8 mouse cellular contexts compared by ENCODE assay signal in genomic region chr8:95000684-95001083, GRCm38 (mm10). TPM values are rescaled to one million over a fixed set of nuclear protein-coding genes. Genes with fewer than 3 reads are reported as not detected.
DNase-seq lines count a peak whose midpoint lies in the region; ATAC-seq and TF ChIP-seq lines count a peak whose summit lies in the region.
"Had no signal": no experiment of that assay in that cellular context is flagged by ENCODE, and none has a peak within 500 bp of the region (broad histone marks: within the 10 kb centered on the region; RNA-seq: fewer than 3 reads in every experiment).

No protein-coding gene starts in this region.

- no peak for TF ChIP-seq CTCF in MEL (IDR thresholded peaks at IDR 0.05 in 2 of 3, conservative IDR thresholded peaks at IDR 0.05 in 1 of 3; ENCODE audit: control insufficient read depth in 1 of 3, insufficient read depth in 1 of 3, low read depth in 2 of 3, low read length in 3 of 3, poor library complexity in 1 of 3, severe bottlenecking in 1 of 3)
- no peak for TF ChIP-seq CTCF in gastrocnemius, adult 2 months (IDR thresholded peaks at IDR 0.05)
- TF ChIP-seq CTCF in liver, postnatal 0 days (IDR thresholded peaks at IDR 0.05; ENCODE audit: low read depth), result no peak

- peaks cover 4 to 20% of the 10 kb centered on the region in 2 experiments; a peak in 3 of 4 replicates for H3K4me1 ChIP-seq in MEL (ENCODE audit: control insufficient read depth in 1 of 2, insufficient read depth in 2 of 2, low read length in 2 of 2)
- H3K4me1 ChIP-seq in liver, postnatal 0 days (ENCODE audit: insufficient read depth), result peaks cover 34% of the 10 kb centered on the region
- peaks cover 68% of the 10 kb centered on the region for H3K4me1 ChIP-seq in neural tube, embryonic 13.5 days (replicated peaks)

- no peak for TF ChIP-seq POLR2A in MEL (IDR thresholded peaks at IDR 0.05; ENCODE audit: control insufficient read depth in 1 of 2, insufficient read depth in 1 of 2, low read depth in 1 of 2, low read length in 2 of 2, poor library complexity in 1 of 2)

- H3K4me2 ChIP-seq in liver, postnatal 0 days (ENCODE audit: low read depth, low read length), result no peak overlapping the region
- H3K4me2 ChIP-seq in neural tube, embryonic 13.5 days, result peak overlapping the region; percentile 79
- H3K4me2 ChIP-seq: limb, embryonic 12.5 days had no signal

- no peaks in the 10 kb centered on the region for H3K79me2 ChIP-seq in MEL (ENCODE audit: control insufficient read depth, insufficient read depth, low read length, poor library complexity)

- no peak overlapping the region for H3K9ac ChIP-seq in MEL (ENCODE audit: control insufficient read depth, low read depth, low read length, poor library complexity, severe bottlenecking)
- H3K9ac ChIP-seq in liver, postnatal 0 days (replicated peaks), result no peak overlapping the region
- peak overlapping the region; percentile 97 for H3K9ac ChIP-seq in neural tube, embryonic 13.5 days
- H3K9ac ChIP-seq: limb, embryonic 12.5 days had no signal

- no peak overlapping the region for H3K4me3 ChIP-seq in MEL (ENCODE audit: control insufficient read depth in 1 of 2, insufficient read depth in 1 of 2, low read depth in 2 of 2, low read length in 2 of 2)
- H3K4me3 ChIP-seq in gastrocnemius, adult 2 months, result peak overlapping the region; percentile 50
- no peak overlapping the region for H3K4me3 ChIP-seq in liver, postnatal 0 days (ENCODE audit: low read depth, low read length)
- H3K4me3 ChIP-seq in neural tube, embryonic 13.5 days, result peak overlapping the region; percentile 62
- H3K4me3 ChIP-seq: limb, embryonic 12.5 days had no signal

- no peak overlapping the region for H3K27ac ChIP-seq in MEL (ENCODE audit: control insufficient read depth, low read depth, low read length)
- peak overlapping the region; percentile 92 for H3K27ac ChIP-seq in gastrocnemius, adult 2 months
- H3K27ac ChIP-seq in liver, postnatal 0 days (ENCODE audit: low read depth), result peak overlapping the region; percentile 55
- H3K27ac ChIP-seq in neural tube, embryonic 13.5 days (replicated peaks), result peak overlapping the region; percentile 98
- H3K27ac ChIP-seq: limb, embryonic 12.5 days had no signal

- DNase-seq in MEL (ENCODE audit: low read depth, low spot score), result peak; percentile 76
- peak; percentile 72 for DNase-seq in adrenal gland, postnatal 10 days
- DNase-seq in gastrocnemius, adult 2 months, result peak; percentile 42
- DNase-seq in induced T-regulatory cell, adult 2 months (ENCODE audit: low read depth), result peak; percentile 80
- DNase-seq in liver, postnatal 0 days, result peak; percentile 74
- DNase-seq in left cerebral cortex, adult 18-20 months (ENCODE audit: low spot score in 2 of 2), result no peak

- intact Hi-C loops in gastrocnemius, adult 2 months (cut with DNase I), result loop anchor here (1.0 kb wide), 1 partner anchor 50 kb away; no protein-coding TSS in a partner anchor

- peak; percentile 37 for ATAC-seq in liver, postnatal 0 days
- peak; percentile 33 for ATAC-seq in neural tube, embryonic 13.5 days (ENCODE audit: low read depth)

- H3K9me3 ChIP-seq in MEL (replicated peaks; ENCODE audit: insufficient read depth, low read length), result no peaks in the 10 kb centered on the region
- no peaks in the 10 kb centered on the region for H3K9me3 ChIP-seq in liver, postnatal 0 days (ENCODE audit: low read length)
- H3K9me3 ChIP-seq in neural tube, embryonic 13.5 days, result no peaks in the 10 kb centered on the region
- H3K9me3 ChIP-seq: limb, embryonic 12.5 days had no signal

- no peaks in the 10 kb centered on the region for H3K27me3 ChIP-seq in MEL (ENCODE audit: control insufficient read depth in 1 of 2, insufficient read depth in 2 of 2, low read length in 2 of 2)
- H3K27me3 ChIP-seq in liver, postnatal 0 days (ENCODE audit: insufficient read depth, low read length), result no peaks in the 10 kb centered on the region
- H3K27me3 ChIP-seq in neural tube, embryonic 13.5 days, result no peaks in the 10 kb centered on the region
- H3K27me3 ChIP-seq: limb, embryonic 12.5 days had no signal

- TF ChIP-seq RAD21 in MEL (IDR thresholded peaks at IDR 0.05; ENCODE audit: low read depth, low read length), result no peak

- H3K36me3 ChIP-seq in MEL (ENCODE audit: control insufficient read depth in 1 of 2, insufficient read depth in 2 of 2, low read length in 2 of 2), result peaks cover 0 to 2% of the 10 kb centered on the region in 2 experiments; a peak in 1 of 4 replicates
- H3K36me3 ChIP-seq in liver, postnatal 0 days (replicated peaks; ENCODE audit: insufficient read depth, low read length), result peaks cover 21% of the 10 kb centered on the region
- peaks cover 34% of the 10 kb centered on the region for H3K36me3 ChIP-seq in neural tube, embryonic 13.5 days
- H3K36me3 ChIP-seq: limb, embryonic 12.5 days had no signal

- 15% methylated on average over 5 of the region's 5 CpGs for WGBS in liver, postnatal 0 days (ENCODE audit: insufficient replicate concordance)
- WGBS in neural tube, embryonic 13.5 days, result 10% methylated on average over 5 of the region's 5 CpGs

- TF ChIP-seq EP300 in MEL (IDR thresholded peaks at IDR 0.05; ENCODE audit: low read depth in 1 of 2, low read length in 2 of 2), result no peak
- TF ChIP-seq EP300 in liver, postnatal 0 days (IDR thresholded peaks at IDR 0.05; ENCODE audit: low read depth), result no peak

TF ChIP-seq in MEL, 35 proteins besides CTCF, POLR2A, EP300 and RAD21:
- TF ChIP-seq MEF2A (IDR thresholded peaks at IDR 0.05; ENCODE audit: extremely low read depth, insufficient replicate concordance, low read depth, low read length, poor library complexity, severe bottlenecking) (no peak), SMC3 (IDR thresholded peaks at IDR 0.05; ENCODE audit: low read depth, low read length) (0 out of 2 replicates have a peak, but pooled peaks have one; percentile 10)

RNA-seq across cellular contexts. Expression of gene Adgrg3, which starts 16.8 kb away (rescaled TPM):
- total RNA-seq in MEL (2012; rRNA removed), result not detected in 2 replicates
- under 1 TPM in 1 of 2 experiments, not detected in 1; 0.08 TPM for polyA plus RNA-seq in MEL (2012; ENCODE audit: insufficient read depth in 1 of 2, insufficient read length in 2 of 2, low read depth in 1 of 2, low replicate concordance in 2 of 2, missing spikeins in 1 of 2)
- 1 to 10 TPM; 4.0 to 4.5 TPM for total RNA-seq in adrenal gland, postnatal 10 days (2021)
- total RNA-seq in gastrocnemius, adult 2 months (2021), result under 1 TPM; 0.28 to 0.43 TPM
- polyA plus RNA-seq in liver, postnatal 0 days (2015; fragmentation: Nextera tagmentation; extraction: Ambion mirVana), result 8.9 and 9.6 TPM in 2 replicates
- 1.4 and 1.5 TPM in 2 replicates for polyA plus RNA-seq in neural tube, embryonic 13.5 days (2015; fragmentation: Nextera tagmentation; extraction: Ambion mirVana)
- total RNA-seq in left cerebral cortex, adult 18-20 months (2021), result under 1 TPM; 0.30 to 0.87 TPM

RNA-seq across cellular contexts. Expression of gene Adgrg1, which starts 26.1 kb away (rescaled TPM):
- total RNA-seq in MEL (2012; rRNA removed), result 4.2 and 7.2 TPM in 2 replicates
- polyA plus RNA-seq in MEL (2012; ENCODE audit: insufficient read depth in 1 of 2, insufficient read length in 2 of 2, low read depth in 1 of 2, low replicate concordance in 2 of 2, missing spikeins in 1 of 2), result 10 to 100 TPM in 1 of 2 experiments, not detected in 1; 33.2 TPM
- 10 to 100 TPM; 35.9 to 48.9 TPM for total RNA-seq in adrenal gland, postnatal 10 days (2021)
- 10 to 100 TPM; 20.7 to 27.4 TPM for total RNA-seq in gastrocnemius, adult 2 months (2021)
- polyA plus RNA-seq in liver, postnatal 0 days (2015; fragmentation: Nextera tagmentation; extraction: Ambion mirVana), result 34.0 and 35.4 TPM in 2 replicates
- 160 and 168 TPM in 2 replicates for polyA plus RNA-seq in neural tube, embryonic 13.5 days (2015; fragmentation: Nextera tagmentation; extraction: Ambion mirVana)
- total RNA-seq in left cerebral cortex, adult 18-20 months (2021), result 10 to 100 TPM; 81.2 to 81.3 TPM

RNA-seq across cellular contexts. Expression of gene Drc7, which starts 54.2 kb away (rescaled TPM):
- 0.04 TPM in 1 of 2 replicates, not detected in the other for total RNA-seq in MEL (2012; rRNA removed)
- polyA plus RNA-seq in MEL (2012; ENCODE audit: insufficient read depth in 1 of 2, insufficient read length in 2 of 2, low read depth in 1 of 2, low replicate concordance in 2 of 2, missing spikeins in 1 of 2), result under 1 TPM in 1 of 2 experiments, not detected in 1; 0.07 TPM
- not detected for total RNA-seq in adrenal gland, postnatal 10 days (2021)
- not detected for total RNA-seq in gastrocnemius, adult 2 months (2021)
- polyA plus RNA-seq in liver, postnatal 0 days (2015; fragmentation: Nextera tagmentation; extraction: Ambion mirVana), result 0.21 and 0.28 TPM in 2 replicates
- 0.18 and 0.26 TPM in 2 replicates for polyA plus RNA-seq in neural tube, embryonic 13.5 days (2015; fragmentation: Nextera tagmentation; extraction: Ambion mirVana)
- total RNA-seq in left cerebral cortex, adult 18-20 months (2021), result under 1 TPM; 0.45 to 0.81 TPM
- polyA plus RNA-seq: limb, embryonic 12.5 days had no signal

Comparison
In these comparisons a context has a peak if more than half of its experiments do, and no peak if none do; other contexts are left out.
1. DNase-seq: peak in MEL (single experiment), adrenal gland, postnatal 10 days (single experiment), gastrocnemius, adult 2 months (single experiment), induced T-regulatory cell, adult 2 months (single experiment) and liver, postnatal 0 days (single experiment); none in left cerebral cortex, adult 18-20 months (0 of 2).
2. H3K4me3 ChIP-seq: peak in gastrocnemius, adult 2 months (single experiment) and neural tube, embryonic 13.5 days (single experiment); none in MEL (0 of 2) and liver, postnatal 0 days (single experiment).